Mouse (Mus musculus) bone marrow, adult 2 months (tissue): ENCODE results near the gene Dnaic1. TPM values are rescaled to one million over a fixed set of nuclear protein-coding genes. Genes with fewer than 3 reads are reported as not detected.

ENCODE experiments used
- H3K27ac ChIP-seq: fragments of 200-500 bp; 2 replicates; pipeline ENCODE4 v1.5.1; 2012; ENCODE audit warnings: low read depth, mild to moderate bottlenecking, control low read depth, inconsistent platforms, low read length; ENCODE audit not compliant: control insufficient read depth, poor library complexity, insufficient read depth
- H3K4me1 ChIP-seq: fragments of 200-500 bp; 2 replicates; pipeline ENCODE4 v1.6.1; 2011; ENCODE audit warnings: low read length; ENCODE audit not compliant: control insufficient read depth, insufficient read depth
- H3K4me3 ChIP-seq: fragments of 200-500 bp; replicated peaks from 2 replicates; pipeline ENCODE3; 2011; ENCODE audit warnings: mild to moderate bottlenecking, low read depth, low read length, control low read depth; ENCODE audit not compliant: control insufficient read depth
- CTCF ChIP-seq: fragments of 200-500 bp; IDR thresholded peaks from 2 replicates; pipeline ENCODE4 v1.5.1; 2011; ENCODE audit warnings: low read length, control low read depth; ENCODE audit not compliant: control insufficient read depth, insufficient read depth
- POLR2A ChIP-seq: fragments of 200-500 bp; IDR thresholded peaks from 2 replicates; pipeline ENCODE4 v1.6.1; 2011; ENCODE audit warnings: low read depth, mild to moderate bottlenecking, control low read depth, low read length, borderline replicate concordance; ENCODE audit not compliant: control insufficient read depth
- WGBS: fragments of 180-500 bp; shearing (Covaris S2); methylation state at CpG from one replicate; pipeline ENCODE4 v1.1.7; 2018; 5-methylcytosine and 5-hydroxymethylcytosine counted together
- polyA plus RNA-seq: library from polyadenylated mRNA; stranded (reverse); fragments of >200 nt; gene quantifications from 2 replicates; pipeline ENCODE4 v1.2.4, GENCODE M21; 2011; ENCODE audit warnings: low replicate concordance; ENCODE audit not compliant: missing spikeins, insufficient read depth, insufficient read length

The Dnaic1 gene
- polyA plus RNA-seq, 1 experiment = not detected

DNA sequence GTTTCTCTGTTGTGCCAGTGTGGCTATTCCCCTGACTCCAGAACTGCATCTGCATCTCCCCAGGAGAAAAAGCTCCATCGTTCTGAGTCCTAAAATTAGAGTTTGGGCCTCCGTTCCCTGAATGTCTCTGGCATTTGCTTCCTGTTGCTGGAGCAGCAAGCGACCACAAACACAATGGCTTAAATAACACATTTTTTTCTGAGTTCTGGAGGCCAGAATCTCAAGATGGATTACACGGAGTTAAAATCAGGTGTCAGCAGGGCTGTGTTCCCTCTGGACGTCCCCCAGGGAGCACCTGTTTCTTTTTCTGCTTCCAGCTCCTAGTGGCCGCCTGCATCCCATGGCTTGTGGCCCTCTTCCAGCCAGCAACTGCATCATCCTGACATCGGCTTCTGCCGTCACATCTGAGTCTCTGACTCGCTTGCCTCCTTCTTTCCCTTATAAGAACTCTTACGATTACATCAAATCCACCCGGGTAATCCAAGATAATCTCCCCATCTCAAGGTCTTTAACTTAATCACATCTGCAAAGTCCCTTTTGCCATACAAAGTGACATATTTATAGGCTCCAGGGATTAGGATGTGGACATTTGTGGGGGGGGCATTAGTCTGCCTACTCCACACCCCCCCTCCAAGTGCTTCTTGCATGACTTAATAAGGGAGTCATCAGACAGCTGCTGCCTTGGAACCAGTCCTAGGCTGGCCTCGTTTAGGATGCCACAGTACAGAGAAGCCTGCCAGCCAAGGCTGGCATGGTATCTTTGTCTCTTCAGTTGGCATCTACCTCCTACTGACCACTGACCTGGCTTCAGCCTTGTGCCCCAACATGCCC is 49.6 kb downstream of the Dnaic1 start:
- H3K4me3 ChIP-seq = no peak overlapping the region
- H3K4me1 ChIP-seq = no peaks in the 10 kb centered on the region
- WGBS = 74% methylated on average over 12 of the region's 12 CpGs

DNA sequence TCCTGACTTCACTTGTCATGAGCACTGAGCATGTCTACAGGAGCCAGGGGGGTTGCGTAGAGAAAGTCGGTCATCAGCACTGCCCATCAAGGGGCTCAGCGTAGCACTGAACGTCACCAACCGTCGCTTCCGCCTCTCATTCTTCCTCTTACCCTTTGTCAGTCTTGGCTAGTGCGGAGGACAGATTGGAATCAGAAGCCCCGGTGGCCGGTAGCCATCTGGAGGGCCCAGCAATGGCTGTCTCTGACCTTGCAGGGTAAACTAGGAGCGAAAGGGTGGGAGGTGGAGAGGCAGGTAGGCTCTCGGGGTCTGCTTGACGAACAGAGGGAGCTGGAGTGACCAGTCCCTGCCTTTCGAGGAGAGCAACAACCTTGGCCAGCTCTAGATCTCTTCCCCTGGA is 52.5 kb downstream of the Dnaic1 start:
- Histone ChIP-seq H3K27ac (no peak overlapping the region), H3K4me3 (no peak overlapping the region), H3K4me1 (no peaks in the 10 kb centered on the region)
- WGBS = 83% methylated on average over 14 of the region's 14 CpGs
- TF ChIP-seq POLR2A = no peak
- no peak for TF ChIP-seq CTCF

More for the DNA sequence above, 49.6 kb downstream of the Dnaic1 start:
- H3K27ac ChIP-seq = no peak overlapping the region
- no peak for TF ChIP-seq CTCF
- no peak for TF ChIP-seq POLR2A

DNA sequence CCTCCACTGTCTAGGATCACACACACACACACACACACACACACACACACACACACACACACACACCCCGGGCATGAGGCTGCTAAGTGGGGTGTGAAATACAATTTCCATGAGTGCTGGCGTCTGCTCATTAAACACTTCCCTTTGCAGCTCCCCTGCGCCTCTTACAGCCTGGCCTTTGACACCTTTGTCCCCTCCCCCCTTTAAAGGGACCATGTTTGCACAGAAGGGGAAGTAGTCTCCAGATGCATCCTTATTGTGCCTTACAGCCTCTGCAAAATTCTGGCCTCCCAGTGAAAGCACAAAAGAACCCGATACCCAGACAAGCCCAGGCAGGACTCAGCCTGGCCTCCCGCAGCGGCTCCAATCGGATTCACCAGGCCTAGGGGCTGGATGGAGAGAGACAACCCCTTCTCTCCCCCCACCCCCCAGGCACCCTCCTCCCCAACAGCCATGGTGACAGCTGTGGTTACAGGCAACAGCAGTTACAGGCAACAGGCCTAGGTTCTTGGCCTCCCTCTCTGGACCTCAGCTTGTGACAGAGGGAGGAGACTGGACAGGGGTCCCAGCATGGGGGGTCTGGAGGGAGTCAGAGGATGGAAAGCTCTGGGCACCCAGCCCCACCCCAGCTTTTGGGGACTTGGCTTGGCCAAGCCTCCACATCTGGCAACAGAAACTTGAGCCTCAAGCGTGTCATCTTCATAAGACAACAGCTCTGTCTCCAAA is 58.8 kb downstream of the Dnaic1 start:
- H3K4me3 ChIP-seq = no peak overlapping the region
- 0 out of 2 replicates have a peak overlapping the region, but pooled peaks have one; percentile 12 for H3K27ac ChIP-seq
- no peaks in the 10 kb centered on the region for H3K4me1 ChIP-seq
- no peak for TF ChIP-seq CTCF
- no peak for TF ChIP-seq POLR2A
- WGBS = 8% methylated on average over 8 of the region's 8 CpGs

DNA sequence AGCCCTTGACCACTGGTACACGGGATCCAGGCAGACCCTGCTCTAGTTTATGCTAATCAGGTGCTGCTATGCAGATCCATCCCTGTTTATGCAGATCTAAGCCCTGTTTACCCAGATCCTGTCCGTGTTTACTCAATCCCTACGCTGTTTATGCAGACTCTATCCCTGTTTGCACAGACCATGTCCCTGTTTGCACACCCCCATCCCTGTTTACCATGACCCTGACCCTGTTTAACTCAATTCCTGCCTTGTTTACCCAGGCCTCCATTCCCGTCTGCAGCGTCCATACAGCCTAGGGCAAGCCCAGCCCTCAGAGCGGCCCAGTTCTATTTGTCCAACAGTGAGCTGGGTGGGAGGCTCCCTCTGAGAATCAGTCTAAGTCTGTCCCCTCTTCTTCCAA is 60.6 kb downstream of the Dnaic1 start:
- TF ChIP-seq POLR2A = no peak
- no peak for TF ChIP-seq CTCF
- Histone ChIP-seq H3K27ac (no peak overlapping the region), H3K4me1 (no peaks in the 10 kb centered on the region), H3K4me3 (no peak overlapping the region)
- whole genome bisulfite sequencing = 75% methylated on average over 6 of the region's 6 CpGs

DNA sequence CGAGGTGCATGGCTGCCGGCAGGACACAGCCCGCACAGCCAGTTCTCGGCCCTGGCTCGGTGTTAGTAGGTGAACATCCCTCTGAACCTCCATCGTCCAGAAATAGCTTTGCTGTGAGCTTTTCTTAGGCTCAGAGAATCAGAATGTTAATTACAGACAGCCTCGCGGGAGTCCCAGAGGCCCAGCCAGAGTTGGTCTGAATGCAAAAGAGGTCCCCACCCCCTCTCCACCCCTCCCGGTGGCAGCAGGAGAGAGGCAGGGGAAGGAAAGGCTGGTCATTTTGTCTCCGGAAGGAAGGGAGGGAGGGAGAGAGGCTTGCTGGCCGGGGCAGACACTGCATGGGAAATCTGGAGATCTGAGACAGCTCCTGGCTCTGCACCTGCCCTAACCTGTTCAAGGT is 61.8 kb downstream of the Dnaic1 start:
- Histone ChIP-seq H3K4me3 (no peak overlapping the region), H3K27ac (no peak overlapping the region), H3K4me1 (no peaks in the 10 kb centered on the region)
- no peak for TF ChIP-seq POLR2A
- TF ChIP-seq CTCF = no peak
- 23% methylated on average over 11 of the region's 11 CpGs for WGBS

DNA sequence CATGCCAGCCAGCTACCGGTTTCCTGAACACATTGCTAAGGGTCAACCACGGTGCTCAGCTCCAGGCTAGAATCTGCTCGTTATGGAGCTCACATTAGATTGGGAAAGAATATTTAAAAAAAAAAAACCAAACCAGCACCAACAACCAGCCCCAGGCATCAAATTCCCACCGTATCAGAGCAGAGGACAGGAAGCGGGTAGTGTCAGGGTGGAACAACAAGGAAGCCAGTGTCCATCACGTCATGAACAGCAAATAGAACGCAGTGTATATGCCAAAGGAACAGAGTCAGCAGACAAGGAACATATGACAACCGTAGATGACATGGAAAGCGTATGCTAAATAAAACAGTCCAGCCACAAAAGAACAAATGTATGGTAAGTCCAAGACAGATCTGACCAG is 63.4 kb downstream of the Dnaic1 start:
- Histone ChIP-seq H3K4me1 (no peaks in the 10 kb centered on the region), H3K27ac (no peak overlapping the region), H3K4me3 (no peak overlapping the region)
- 50% methylated on average over 9 of the region's 9 CpGs for WGBS
- TF ChIP-seq POLR2A = no peak
- TF ChIP-seq CTCF = no peak

DNA sequence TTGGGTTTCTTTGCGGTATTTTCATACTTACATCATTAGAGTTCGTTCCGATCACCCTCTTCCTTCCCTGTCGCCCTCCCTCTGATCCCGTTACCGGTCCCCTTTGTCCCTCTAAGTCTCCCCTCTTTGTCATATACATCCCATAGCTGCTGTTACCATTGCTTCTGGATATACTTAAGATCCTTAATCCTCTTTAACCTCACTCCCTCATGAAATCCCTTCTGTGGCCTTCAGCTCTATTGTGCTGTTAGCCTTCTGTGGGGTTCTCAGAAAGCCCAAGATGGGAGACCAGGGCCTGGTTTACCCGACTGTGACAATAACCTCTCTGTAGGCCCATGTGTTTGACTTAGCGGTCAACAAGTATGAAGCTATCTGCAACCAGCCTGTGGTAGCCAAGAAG is 65.1 kb downstream of the Dnaic1 start:
- peaks cover 2% of the 10 kb centered on the region for H3K4me1 ChIP-seq
- no peak overlapping the region for H3K27ac ChIP-seq
- 87% methylated on average over 8 of the region's 8 CpGs for WGBS
- TF ChIP-seq POLR2A (no peak), CTCF (no peak)
- H3K4me3 ChIP-seq = no peak overlapping the region

DNA sequence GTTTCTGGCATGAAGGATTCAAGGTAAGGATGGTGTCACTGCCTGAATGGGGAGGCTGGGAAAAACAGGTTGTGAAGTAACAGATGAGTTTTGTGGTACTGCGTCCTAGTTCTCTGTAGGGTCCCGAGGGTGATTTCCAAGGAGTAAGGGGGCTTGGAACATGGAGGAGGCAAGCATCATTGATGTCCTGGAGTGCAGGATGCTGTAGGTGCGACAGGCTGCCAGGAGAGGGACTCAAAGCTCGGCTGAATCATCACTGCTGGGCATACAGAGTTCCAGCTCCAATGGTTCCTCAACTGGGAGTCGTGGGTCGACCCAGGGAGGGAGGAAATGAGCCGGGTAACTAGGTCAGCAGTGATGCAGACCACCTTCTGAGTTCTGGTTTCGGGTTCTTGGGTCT is 65.6 kb downstream of the Dnaic1 start:
- TF ChIP-seq POLR2A (no peak), CTCF (no peak)
- Histone ChIP-seq H3K4me1 (peaks cover 2% of the 10 kb centered on the region), H3K27ac (no peak overlapping the region), H3K4me3 (no peak overlapping the region)
- WGBS = 63% methylated on average over 8 of the region's 8 CpGs

DNA sequence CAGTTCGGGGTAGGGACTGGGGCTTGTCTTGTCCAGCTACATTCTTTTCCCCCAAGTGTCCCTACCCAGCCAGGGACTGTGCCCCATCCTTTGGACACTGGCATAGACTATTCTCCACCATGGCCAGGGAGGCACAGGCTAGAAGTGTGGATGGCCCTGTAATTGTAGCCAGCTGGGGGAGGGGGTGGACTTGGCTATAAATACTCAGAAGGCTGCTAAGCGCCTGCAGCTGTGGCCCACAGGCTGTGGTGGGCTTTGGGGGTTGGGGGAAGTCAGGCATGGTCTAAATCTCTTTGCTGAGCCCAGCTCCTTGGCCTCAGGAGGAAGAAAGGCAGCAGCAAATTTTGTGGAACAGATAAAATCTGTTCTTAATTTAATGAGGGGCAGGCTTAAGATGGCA is 66.3 kb downstream of the Dnaic1 start:
- 62% methylated on average over 2 of the region's 2 CpGs for WGBS
- no peak overlapping the region for H3K27ac ChIP-seq
- H3K4me1 ChIP-seq = peaks cover 2% of the 10 kb centered on the region
- no peak for TF ChIP-seq CTCF
- no peak for TF ChIP-seq POLR2A
- no peak overlapping the region for H3K4me3 ChIP-seq
